Mouse (Mus musculus): ENCODE data around the gene Sele. TPM values are rescaled to one million over a fixed set of nuclear protein-coding genes. Genes with fewer than 3 reads are reported as not detected.

The Sele gene
- polyA plus RNA-seq, 1 experiment from 2014 or later = not detected

DNA sequence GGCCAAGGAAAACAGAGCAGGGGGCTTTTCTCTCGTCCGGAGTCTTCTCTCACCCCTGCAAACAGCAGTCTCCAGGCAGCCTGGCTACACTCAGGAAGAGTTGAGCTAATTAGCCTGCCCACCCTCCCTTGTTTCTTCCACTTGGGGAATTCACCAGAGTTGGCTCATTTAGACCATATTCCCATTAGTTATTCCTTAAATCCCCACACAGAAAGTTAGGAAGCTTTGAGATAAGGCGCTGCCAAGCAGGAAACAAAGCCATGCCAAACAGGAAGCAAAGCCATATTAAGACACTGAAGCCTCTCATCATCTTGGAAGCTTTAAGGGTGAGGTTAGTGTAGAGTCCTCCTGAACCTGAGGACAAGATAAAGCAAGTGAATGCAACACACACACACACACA lies 4.5 kb upstream of the Sele start:
- H3K4me3 ChIP-seq = no peak overlapping the region
- no peak overlapping the region for H3K9ac ChIP-seq
- 58% methylated on average over 3 of the region's 3 CpGs for WGBS
- H3K27me3 ChIP-seq = no peaks in the 10 kb centered on the region
- ATAC-seq (ENCODE audit: insufficient number of reproducible peaks, insufficient read depth, low FRiP score, low TSS enrichment, low read depth) = no peak
- no peak overlapping the region for H3K27ac ChIP-seq
- H3K9me3 ChIP-seq = no peaks in the 10 kb centered on the region
- H3K36me3 ChIP-seq = no peaks in the 10 kb centered on the region
- H3K4me2 ChIP-seq = no peak overlapping the region
- H3K4me1 ChIP-seq = no peaks in the 10 kb centered on the region

DNA sequence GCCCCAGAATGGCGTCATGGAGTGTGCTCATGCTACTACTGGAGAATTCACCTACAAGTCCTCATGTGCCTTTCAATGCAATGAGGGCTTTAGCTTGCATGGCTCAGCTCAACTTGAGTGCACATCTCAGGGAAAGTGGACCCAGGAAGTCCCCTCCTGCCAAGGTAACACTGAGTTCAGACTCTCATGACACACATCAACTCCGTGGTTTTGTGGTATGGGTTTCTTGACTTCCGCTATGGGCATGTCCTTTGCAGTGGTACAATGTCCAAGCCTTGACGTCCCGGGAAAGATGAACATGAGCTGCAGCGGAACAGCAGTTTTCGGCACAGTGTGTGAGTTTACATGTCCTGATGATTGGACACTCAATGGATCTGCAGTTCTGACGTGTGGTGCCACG lies 5.5 kb downstream of the Sele start:
- WGBS = 92% methylated on average over 9 of the region's 9 CpGs
- no peaks in the 10 kb centered on the region for H3K4me1 ChIP-seq
- H3K4me2 ChIP-seq = no peak overlapping the region
- no peak overlapping the region for H3K9ac ChIP-seq
- no peaks in the 10 kb centered on the region for H3K9me3 ChIP-seq
- no peak overlapping the region for H3K4me3 ChIP-seq
- H3K27ac ChIP-seq = no peak overlapping the region
- no peaks in the 10 kb centered on the region for H3K27me3 ChIP-seq
- ATAC-seq (ENCODE audit: insufficient number of reproducible peaks, insufficient read depth, low FRiP score, low TSS enrichment, low read depth) = no peak
- no peaks in the 10 kb centered on the region for H3K36me3 ChIP-seq

DNA sequence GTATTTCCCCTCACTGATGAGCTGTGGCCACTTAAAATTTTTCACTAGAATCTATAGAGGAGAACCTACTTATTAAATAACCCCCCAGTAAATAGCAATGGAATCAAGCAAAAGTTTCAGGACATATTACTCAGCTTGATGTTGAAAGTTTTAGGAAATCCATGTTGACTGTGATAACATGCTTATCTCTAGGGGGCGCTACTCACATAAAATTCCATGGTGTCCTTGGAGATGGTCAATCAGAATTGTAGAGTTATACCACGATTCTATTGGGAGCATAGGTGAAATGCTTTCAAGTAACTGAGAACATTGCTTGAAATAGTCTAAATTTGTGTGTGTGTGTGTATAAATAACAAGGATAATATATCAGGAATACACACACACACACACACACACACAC lies 6.8 kb downstream of the Sele start:
- Histone ChIP-seq H3K9me3 (no peaks in the 10 kb centered on the region), H3K27me3 (no peaks in the 10 kb centered on the region), H3K4me2 (no peak overlapping the region), H3K27ac (no peak overlapping the region), H3K36me3 (no peaks in the 10 kb centered on the region), H3K4me3 (no peak overlapping the region), H3K9ac (no peak overlapping the region), H3K4me1 (no peaks in the 10 kb centered on the region)
- no peak for ATAC-seq (ENCODE audit: insufficient number of reproducible peaks, insufficient read depth, low FRiP score, low TSS enrichment, low read depth)
- 35% methylated on average over 2 of the region's 2 CpGs for WGBS

DNA sequence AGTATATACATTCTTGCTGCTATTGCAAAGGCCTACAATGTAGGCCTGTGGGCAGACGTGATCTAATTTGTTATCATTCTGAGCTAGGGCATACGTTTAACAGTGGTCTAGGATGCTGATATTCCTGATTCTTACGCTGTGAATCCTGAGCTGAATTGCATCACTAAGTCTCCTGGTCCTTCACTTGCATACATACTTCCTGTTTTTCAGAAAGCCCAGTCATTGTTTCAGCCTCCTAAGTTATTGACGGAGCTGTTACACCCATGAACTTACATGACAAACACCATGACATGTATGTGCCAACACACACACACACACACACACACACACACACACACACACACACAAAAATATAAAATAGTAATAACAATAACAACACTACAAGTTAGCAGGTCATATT lies 12.0 kb downstream of the Sele start:
- WGBS = 95% methylated on average over 4 of the region's 4 CpGs
- no peak for ATAC-seq (ENCODE audit: insufficient number of reproducible peaks, insufficient read depth, low FRiP score, low TSS enrichment, low read depth)

DNA sequence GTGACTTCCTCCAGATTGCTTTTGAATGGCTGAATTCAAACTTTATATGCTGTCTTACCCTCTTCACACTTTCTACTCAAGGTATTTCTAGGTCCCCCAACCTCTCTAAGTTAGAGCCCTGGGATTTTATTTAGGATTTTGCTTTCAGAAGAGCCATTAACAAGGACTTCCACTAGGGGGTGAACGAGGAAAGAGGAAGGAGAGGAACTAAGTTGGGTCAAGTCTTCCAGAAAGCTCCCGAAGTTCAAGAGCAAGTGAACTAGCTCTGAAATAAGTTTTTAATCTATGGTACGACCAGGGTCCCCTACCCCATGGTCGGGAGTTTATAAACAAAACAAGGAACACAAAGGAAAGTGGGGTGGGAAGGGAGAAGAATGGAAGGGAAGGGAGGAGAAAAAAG lies 13.2 kb downstream of the Sele start:
- no peak for ATAC-seq (ENCODE audit: insufficient number of reproducible peaks, insufficient read depth, low FRiP score, low TSS enrichment, low read depth)
- no peak overlapping the region for H3K9ac ChIP-seq
- no peak overlapping the region for H3K4me3 ChIP-seq
- no peaks in the 10 kb centered on the region for H3K4me1 ChIP-seq
- WGBS = 45% methylated on average over 4 of the region's 4 CpGs
- H3K27me3 ChIP-seq = no peaks in the 10 kb centered on the region
- no peak overlapping the region for H3K27ac ChIP-seq
- H3K9me3 ChIP-seq = no peaks in the 10 kb centered on the region
- H3K36me3 ChIP-seq = no peaks in the 10 kb centered on the region
- no peak overlapping the region for H3K4me2 ChIP-seq

More for the DNA sequence above, 12.0 kb downstream of the Sele start:
- Histone ChIP-seq H3K9me3 (no peaks in the 10 kb centered on the region), H3K4me3 (no peak overlapping the region), H3K27me3 (no peaks in the 10 kb centered on the region), H3K36me3 (no peaks in the 10 kb centered on the region), H3K4me1 (no peaks in the 10 kb centered on the region), H3K27ac (no peak overlapping the region), H3K9ac (no peak overlapping the region), H3K4me2 (no peak overlapping the region)

DNA sequence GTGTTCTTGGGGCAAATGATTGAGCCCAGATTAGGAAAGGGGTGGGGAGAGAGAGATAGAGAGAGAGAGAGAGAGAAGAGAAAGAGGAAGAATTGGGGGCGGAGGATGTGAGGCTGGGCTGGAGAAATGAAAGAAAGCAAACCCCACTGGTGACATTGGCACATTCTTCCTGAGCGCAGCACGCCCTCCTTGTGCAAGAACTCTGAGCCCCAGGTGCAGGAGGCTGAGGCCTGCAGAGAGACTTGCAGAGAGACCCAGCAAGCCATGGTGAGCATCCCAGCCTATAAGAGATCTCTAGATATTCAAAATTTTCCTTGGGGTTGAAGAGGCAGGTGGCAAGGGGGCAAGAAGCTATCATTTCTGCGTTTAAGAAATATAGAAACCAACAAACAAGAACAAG lies 13.9 kb downstream of the Sele start, which contains the start of gene Sell:
Gene Sell, plus strand, starts transcription at position 58 of the 400 bp plus-strand sequence.
- H3K4me2 ChIP-seq = no peak within 1 kb of the TSS
- no peak within 1 kb of the TSS for H3K4me3 ChIP-seq
- H3K4me1 ChIP-seq = no peaks in the 10 kb centered on the region
- H3K9me3 ChIP-seq = no peaks in the 10 kb centered on the region
- no peak for ATAC-seq (ENCODE audit: insufficient number of reproducible peaks, insufficient read depth, low FRiP score, low TSS enrichment, low read depth)
- H3K9ac ChIP-seq = no peak within 1 kb of the TSS
- H3K27ac ChIP-seq = no peak within 1 kb of the TSS
- H3K36me3 ChIP-seq = no peaks in the 10 kb centered on the region
- WGBS = 75% methylated on average over 4 of the region's 4 CpGs
- H3K27me3 ChIP-seq = no peaks in the 10 kb centered on the region

DNA sequence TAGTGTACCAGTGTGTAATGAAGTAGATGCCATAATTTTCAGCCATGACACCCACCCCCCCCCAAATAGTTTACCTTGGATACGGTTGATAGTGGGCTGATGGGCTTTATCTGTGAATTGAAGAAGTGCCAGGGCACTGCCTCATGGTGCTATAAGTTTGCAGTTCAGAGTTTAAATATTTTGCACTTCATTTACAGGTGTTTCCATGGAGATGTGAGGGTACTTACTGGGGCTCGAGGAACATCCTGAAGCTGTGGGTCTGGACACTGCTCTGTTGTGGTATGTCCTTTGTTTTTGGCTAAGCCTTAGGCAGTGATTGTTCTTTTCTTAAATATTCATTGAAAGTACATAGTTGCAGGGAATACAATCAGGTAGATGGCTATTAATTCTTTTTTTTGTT lies 14.8 kb downstream of the Sele start:
- WGBS = 60% methylated on average over 2 of the region's 2 CpGs
- ATAC-seq (ENCODE audit: insufficient number of reproducible peaks, insufficient read depth, low FRiP score, low TSS enrichment, low read depth) = no peak
- no peak overlapping the region for H3K9ac ChIP-seq

DNA sequence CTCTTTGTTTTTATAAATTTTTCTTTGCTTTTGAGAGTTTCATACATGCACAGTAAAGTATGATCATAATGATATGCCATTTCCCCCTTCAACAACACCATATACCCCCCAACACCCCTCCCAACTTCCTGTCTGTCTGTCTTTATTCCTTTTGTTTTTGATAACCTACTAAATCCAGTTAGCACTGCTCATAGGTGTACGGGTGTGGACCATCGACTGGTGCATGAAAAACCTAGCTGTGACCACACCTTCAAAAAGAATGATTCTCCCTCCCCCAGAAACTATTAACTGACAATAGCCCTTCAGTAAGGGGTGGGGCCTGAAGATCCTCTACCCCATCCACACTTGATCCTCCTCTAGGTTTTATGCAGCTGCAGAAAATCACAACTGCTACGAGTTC lies 15.7 kb downstream of the Sele start:
- WGBS = 49% methylated on average over 3 of the region's 3 CpGs
- no peaks in the 10 kb centered on the region for H3K36me3 ChIP-seq

More for the DNA sequence above, 14.8 kb downstream of the Sele start:
- Histone ChIP-seq H3K4me1 (no peaks in the 10 kb centered on the region), H3K36me3 (no peaks in the 10 kb centered on the region), H3K27me3 (no peaks in the 10 kb centered on the region), H3K4me3 (no peak overlapping the region), H3K27ac (no peak overlapping the region), H3K9me3 (no peaks in the 10 kb centered on the region), H3K4me2 (no peak overlapping the region)

DNA sequence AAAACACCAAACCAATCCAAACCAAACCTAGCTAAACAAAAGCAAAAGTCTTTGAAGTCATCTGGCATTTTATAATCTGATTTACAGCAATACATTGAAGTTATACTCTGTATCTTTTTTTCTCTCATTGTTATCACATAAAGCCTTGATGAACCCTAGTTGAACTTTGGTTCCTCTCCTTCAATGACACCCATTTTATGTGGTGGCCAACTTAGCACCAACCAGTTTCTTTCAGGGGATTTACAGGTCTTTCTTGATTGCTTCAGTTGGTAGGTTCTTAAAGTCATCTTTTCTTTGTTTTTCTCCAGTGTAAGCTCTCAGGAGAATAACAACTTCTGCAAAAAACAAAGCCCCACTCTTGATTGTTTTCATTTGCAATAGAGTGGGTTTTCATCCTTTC lies 21.2 kb downstream of the Sele start:
- H3K27me3 ChIP-seq = no peaks in the 10 kb centered on the region
- no peak for ATAC-seq (ENCODE audit: insufficient number of reproducible peaks, insufficient read depth, low FRiP score, low TSS enrichment, low read depth)
- no peaks in the 10 kb centered on the region for H3K9me3 ChIP-seq
- no peaks in the 10 kb centered on the region for H3K36me3 ChIP-seq
- H3K4me1 ChIP-seq = no peaks in the 10 kb centered on the region
- H3K4me2 ChIP-seq = no peak overlapping the region
- H3K27ac ChIP-seq = no peak overlapping the region
- no peak overlapping the region for H3K4me3 ChIP-seq
- H3K9ac ChIP-seq = no peak overlapping the region

More for the DNA sequence above, 15.7 kb downstream of the Sele start:
- no peak for ATAC-seq (ENCODE audit: insufficient number of reproducible peaks, insufficient read depth, low FRiP score, low TSS enrichment, low read depth)
- H3K4me3 ChIP-seq = no peak overlapping the region
- no peak overlapping the region for H3K9ac ChIP-seq
- no peaks in the 10 kb centered on the region for H3K4me1 ChIP-seq
- H3K4me2 ChIP-seq = no peak overlapping the region
- no peaks in the 10 kb centered on the region for H3K27me3 ChIP-seq
- H3K9me3 ChIP-seq = no peaks in the 10 kb centered on the region
- no peak overlapping the region for H3K27ac ChIP-seq

DNA sequence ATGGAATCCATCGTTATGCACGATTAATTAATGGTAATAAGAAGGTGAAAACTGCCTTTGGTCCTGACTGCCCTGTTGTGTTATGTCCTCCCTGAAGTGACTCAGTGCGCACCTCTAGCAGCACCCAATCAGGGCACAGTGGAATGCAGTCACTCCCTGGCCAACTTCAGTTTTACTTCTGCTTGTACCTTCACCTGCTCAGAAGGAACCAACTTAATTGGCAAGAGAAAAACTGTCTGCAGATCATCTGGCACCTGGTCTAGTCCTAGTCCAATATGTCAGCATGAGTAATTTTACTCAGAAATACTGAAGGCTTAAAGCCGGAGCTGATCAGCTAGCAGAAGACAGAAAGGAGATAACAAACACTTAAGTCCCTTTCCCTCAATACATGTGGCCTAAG lies 22.4 kb downstream of the Sele start:
- H3K27ac ChIP-seq = no peak overlapping the region
- H3K4me2 ChIP-seq = no peak overlapping the region
- no peak overlapping the region for H3K4me3 ChIP-seq
- no peaks in the 10 kb centered on the region for H3K4me1 ChIP-seq
- 87% methylated on average over 4 of the region's 4 CpGs for WGBS
- no peak for ATAC-seq (ENCODE audit: insufficient number of reproducible peaks, insufficient read depth, low FRiP score, low TSS enrichment, low read depth)
- H3K27me3 ChIP-seq = no peaks in the 10 kb centered on the region
- H3K9me3 ChIP-seq = no peaks in the 10 kb centered on the region
- no peak overlapping the region for H3K9ac ChIP-seq
- H3K36me3 ChIP-seq = no peaks in the 10 kb centered on the region

DNA sequence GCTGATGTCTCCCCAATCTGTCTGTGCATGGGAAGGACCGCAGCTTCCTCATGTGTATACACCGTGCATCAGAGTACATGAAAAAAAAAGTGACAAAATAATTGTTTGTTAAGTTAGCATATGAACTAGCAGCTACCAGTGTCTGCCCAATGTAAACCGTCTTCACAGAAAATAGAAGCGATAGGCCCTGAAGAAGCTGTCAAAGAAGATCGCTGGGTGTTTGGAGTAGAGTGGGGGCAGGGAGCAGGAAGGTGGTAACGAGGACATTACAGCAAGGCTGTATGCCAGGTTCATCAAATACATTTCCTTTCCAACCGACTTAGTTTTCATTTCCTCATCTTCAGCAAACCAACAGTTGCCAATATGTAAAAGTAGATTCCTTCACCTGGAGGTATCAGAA lies 23.1 kb downstream of the Sele start:
- no peak overlapping the region for H3K27ac ChIP-seq
- no peaks in the 10 kb centered on the region for H3K27me3 ChIP-seq
- H3K4me3 ChIP-seq = no peak overlapping the region
- no peaks in the 10 kb centered on the region for H3K4me1 ChIP-seq
- no peaks in the 10 kb centered on the region for H3K36me3 ChIP-seq
- no peak overlapping the region for H3K4me2 ChIP-seq
- no peaks in the 10 kb centered on the region for H3K9me3 ChIP-seq
- no peak overlapping the region for H3K9ac ChIP-seq
- whole genome bisulfite sequencing = 84% methylated on average over 7 of the region's 7 CpGs
- ATAC-seq (ENCODE audit: insufficient number of reproducible peaks, insufficient read depth, low FRiP score, low TSS enrichment, low read depth) = no peak

DNA sequence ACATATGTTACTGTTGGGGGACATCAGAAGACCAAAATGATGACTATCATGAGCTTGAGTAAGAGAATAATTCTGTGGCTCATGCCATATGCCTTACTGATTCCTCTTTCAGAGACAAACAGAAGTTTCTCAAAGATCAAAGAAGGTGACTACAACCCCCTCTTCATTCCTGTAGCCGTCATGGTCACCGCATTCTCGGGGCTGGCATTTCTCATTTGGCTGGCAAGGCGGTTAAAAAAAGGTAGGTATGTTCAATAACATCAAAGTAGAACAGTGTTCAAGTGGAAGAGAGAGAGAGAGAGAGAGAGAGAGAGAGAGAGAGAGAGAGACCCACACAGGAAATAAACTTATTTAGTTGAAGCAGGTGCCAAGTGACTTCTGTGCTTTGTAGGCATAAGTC lies 24.0 kb downstream of the Sele start:
- no peaks in the 10 kb centered on the region for H3K36me3 ChIP-seq
- no peak overlapping the region for H3K27ac ChIP-seq
- no peak overlapping the region for H3K4me2 ChIP-seq
- H3K9me3 ChIP-seq = no peaks in the 10 kb centered on the region
- no peaks in the 10 kb centered on the region for H3K27me3 ChIP-seq
- H3K4me3 ChIP-seq = no peak overlapping the region
- 91% methylated on average over 4 of the region's 4 CpGs for WGBS
- no peak for ATAC-seq (ENCODE audit: insufficient number of reproducible peaks, insufficient read depth, low FRiP score, low TSS enrichment, low read depth)
- no peaks in the 10 kb centered on the region for H3K4me1 ChIP-seq
- no peak overlapping the region for H3K9ac ChIP-seq

DNA sequence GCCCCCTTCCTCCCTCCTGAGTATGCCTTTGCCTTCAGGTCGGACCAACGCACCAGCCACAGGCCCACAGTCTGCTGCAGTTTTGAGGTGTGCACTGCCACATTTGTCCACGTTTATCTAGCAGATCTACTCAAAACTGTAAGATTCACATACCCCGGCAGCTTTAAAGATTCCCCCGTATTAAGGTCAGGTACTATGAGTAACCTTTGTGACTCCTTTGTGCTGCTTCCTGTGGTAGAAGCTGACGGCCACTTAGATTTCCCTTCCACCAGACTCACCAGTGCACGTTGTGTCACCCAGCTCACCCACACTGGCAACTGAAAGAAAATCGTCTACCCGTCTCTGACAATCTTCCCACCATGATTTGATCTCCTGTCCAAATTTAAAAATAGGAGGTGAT lies 25.1 kb downstream of the Sele start:
- WGBS = 86% methylated on average over 9 of the region's 9 CpGs
- H3K27ac ChIP-seq = no peak overlapping the region
- ATAC-seq (ENCODE audit: insufficient number of reproducible peaks, insufficient read depth, low FRiP score, low TSS enrichment, low read depth) = no peak

More for the DNA sequence above, 25.1 kb downstream of the Sele start:
- H3K4me3 ChIP-seq = no peak overlapping the region
- no peaks in the 10 kb centered on the region for H3K9me3 ChIP-seq
- H3K36me3 ChIP-seq = no peaks in the 10 kb centered on the region
- no peak overlapping the region for H3K4me2 ChIP-seq
- no peak overlapping the region for H3K9ac ChIP-seq
- H3K27me3 ChIP-seq = no peaks in the 10 kb centered on the region
- H3K4me1 ChIP-seq = no peaks in the 10 kb centered on the region
